Mouse (Mus musculus) hindbrain, postnatal 0 days (tissue): ENCODE results near the gene Frem2. TPM values are rescaled to one million over a fixed set of nuclear protein-coding genes. Genes with fewer than 3 reads are reported as not detected.

Source experiments
- ATAC-seq: fragments of 200-750 bp; cut with Nextera tagmentation; 2 replicates; pipeline ENCODE4 v1.8.0; 2017; ENCODE audit warnings: mild to moderate bottlenecking, moderate TSS enrichment, moderate library complexity
- DNase-seq: peaks from one replicate; pipeline ENCODE4 v3.0.0-alpha.2; 2015; ENCODE audit warnings: low spot score
- H3K27ac ChIP-seq: fragments of 300-500 bp; sonication (generic); 2 replicates; pipeline ENCODE4 v1.5.1; 2014; ENCODE audit warnings: mild to moderate bottlenecking
- H3K27me3 ChIP-seq: fragments of 300-500 bp; sonication (generic); 2 replicates; pipeline ENCODE4 v1.6.1; 2014; ENCODE audit warnings: low read length, mixed read lengths; ENCODE audit not compliant: insufficient read depth
- H3K36me3 ChIP-seq: fragments of 300-500 bp; sonication (generic); 2 replicates; pipeline ENCODE4 v1.6.1; 2014; ENCODE audit warnings: low read length, mixed read lengths; ENCODE audit not compliant: insufficient read depth
- H3K4me1 ChIP-seq: fragments of 300-500 bp; sonication (generic); 2 replicates; pipeline ENCODE4 v1.6.1; 2014; ENCODE audit warnings: antibody characterized with exemption, low read length, mixed read lengths; ENCODE audit not compliant: insufficient read depth
- H3K4me2 ChIP-seq: fragments of 300-500 bp; sonication (generic); 2 replicates; pipeline ENCODE4 v1.6.1; 2014; ENCODE audit warnings: low read depth, mild to moderate bottlenecking, low read length, moderate library complexity, mixed read lengths
- H3K4me3 ChIP-seq: fragments of 300-500 bp; sonication (generic); 2 replicates; pipeline ENCODE4 v1.5.1; 2014; ENCODE audit warnings: low read length
- H3K9ac ChIP-seq: fragments of 300-500 bp; sonication (generic); replicated peaks from 2 replicates; pipeline ENCODE4 v1.6.1; 2014; ENCODE audit warnings: mild to moderate bottlenecking, low read length, moderate library complexity, mixed read lengths
- H3K9me3 ChIP-seq: fragments of 300-500 bp; sonication (generic); 2 replicates; pipeline ENCODE4 v1.6.1; 2016; ENCODE audit warnings: low read length, mixed read lengths
- CTCF ChIP-seq: IDR thresholded peaks from 2 replicates; pipeline ENCODE4 v1.5.1; 2016; ENCODE audit warnings: antibody characterized with exemption, control low read depth, low read depth
- WGBS: fragments of 180-500 bp; shearing (Covaris S2); extraction: QIAGEN DNeasy Blood & Tissue Kit; methylation state at CpG from one replicate; pipeline ENCODE4 v1.1.7; 2014; 5-methylcytosine and 5-hydroxymethylcytosine counted together
- polyA plus RNA-seq: library from polyadenylated mRNA; unstranded; fragments of >200 nt; fragmentation: Nextera tagmentation; extraction: Ambion mirVana; gene quantifications from 2 replicates; pipeline ENCODE4 v1.2.1, GENCODE M21; 2015
- total RNA-seq: library from RNA; depleted of rRNA; stranded (reverse); fragments of >200 nt; gene quantifications from 2 replicates; pipeline ENCODE4 v1.2.3, GENCODE M21; 2014

Gene Frem2
- total and polyA plus RNA-seq, 2 experiments from 2014 or later, result 1.7 to 17.6 TPM

DNA sequence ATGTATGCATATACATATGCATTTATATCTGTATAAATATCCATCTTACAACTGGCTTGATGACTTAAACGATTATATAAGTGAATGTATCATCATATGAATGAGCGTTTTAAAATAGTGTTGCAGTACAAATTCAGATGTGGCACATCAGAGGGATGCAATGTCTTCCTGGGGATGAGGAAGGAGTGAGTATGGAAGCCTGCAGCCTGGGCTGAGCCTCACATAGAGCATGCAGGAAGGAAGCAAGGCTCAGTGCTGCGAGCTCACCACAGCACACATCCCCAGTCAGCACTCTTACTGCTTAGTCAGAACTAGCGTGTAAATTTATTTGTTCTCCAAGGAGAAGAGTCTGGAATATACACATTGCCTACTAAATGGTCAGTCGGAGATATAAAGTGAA, 27.2 kb downstream of the Frem2 start:
- H3K27ac ChIP-seq, result no peak overlapping the region
- TF ChIP-seq CTCF, result no peak
- ATAC-seq (no peak), DNase-seq (no peak)
- H3K4me2 ChIP-seq, result no peak overlapping the region
- no peaks in the 10 kb centered on the region for H3K27me3 ChIP-seq
- no peak overlapping the region for H3K4me3 ChIP-seq
- H3K36me3 ChIP-seq, result no peaks in the 10 kb centered on the region
- no peaks in the 10 kb centered on the region for H3K4me1 ChIP-seq
- H3K9ac ChIP-seq, result no peak overlapping the region
- WGBS, result 80% methylated on average over 5 of the region's 5 CpGs
- H3K9me3 ChIP-seq, result no peaks in the 10 kb centered on the region

DNA sequence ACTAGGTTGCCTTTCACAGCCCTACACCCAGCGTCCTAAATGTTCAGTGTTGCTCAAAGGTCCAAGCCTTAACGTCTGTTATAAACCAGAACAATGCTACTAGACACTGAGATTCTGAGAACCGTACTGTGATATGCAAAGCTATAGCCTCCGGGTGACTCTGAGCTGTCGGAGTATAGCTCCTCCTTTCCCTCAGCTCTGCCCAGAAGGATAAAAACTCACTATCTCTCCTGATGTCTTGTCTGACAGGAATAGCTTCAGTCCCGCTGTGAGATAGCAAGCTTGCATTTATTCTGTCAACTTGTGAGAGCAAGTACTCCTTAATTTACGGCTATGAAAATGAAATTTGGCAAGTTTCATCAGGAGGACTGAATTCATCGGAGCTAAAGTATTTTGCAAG, 33.9 kb downstream of the Frem2 start:
- H3K27ac ChIP-seq, result no peak overlapping the region
- no peak for ATAC-seq
- no peak overlapping the region for H3K9ac ChIP-seq
- no peaks in the 10 kb centered on the region for H3K9me3 ChIP-seq
- no peak overlapping the region for H3K4me2 ChIP-seq
- no peaks in the 10 kb centered on the region for H3K4me1 ChIP-seq
- 81% methylated on average over 8 of the region's 8 CpGs for WGBS
- H3K27me3 ChIP-seq, result no peaks in the 10 kb centered on the region
- H3K36me3 ChIP-seq, result no peaks in the 10 kb centered on the region
- no peak for DNase-seq
- TF ChIP-seq CTCF, result no peak
- H3K4me3 ChIP-seq, result no peak overlapping the region

DNA sequence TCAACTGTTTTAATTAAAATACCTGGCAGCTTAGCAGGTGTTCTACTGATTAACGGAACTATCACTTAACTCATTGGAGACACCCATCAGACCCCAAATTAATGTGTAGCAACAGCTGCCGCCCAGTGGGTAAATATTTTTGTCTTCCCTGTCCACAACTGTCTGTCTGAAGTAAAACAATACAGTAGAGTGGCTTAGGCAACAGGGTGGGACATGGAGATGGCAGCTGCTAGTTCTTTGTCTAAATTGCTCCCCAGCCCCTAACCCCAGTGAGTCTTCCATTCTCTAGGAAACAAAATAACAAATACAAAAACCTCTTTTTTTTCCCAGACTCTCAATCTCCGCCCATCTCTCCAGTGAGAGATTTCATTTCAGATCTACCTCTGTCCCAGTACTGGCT, 36.2 kb downstream of the Frem2 start:
- Histone ChIP-seq H3K4me3 (no peak overlapping the region), H3K36me3 (no peaks in the 10 kb centered on the region), H3K4me1 (no peaks in the 10 kb centered on the region), H3K9me3 (no peaks in the 10 kb centered on the region), H3K27me3 (no peaks in the 10 kb centered on the region), H3K27ac (no peak overlapping the region), H3K4me2 (no peak overlapping the region), H3K9ac (no peak overlapping the region)
- DNase-seq (no peak), ATAC-seq (no peak)
- WGBS, result 59% methylated on average over 3 of the region's 3 CpGs
- TF ChIP-seq CTCF, result no peak

GRCm38 (mm10) chr3:53620355-53620754, 36.8 kb downstream of the Frem2 start:
- DNase-seq, result no peak
- no peak overlapping the region for H3K4me3 ChIP-seq
- no peak overlapping the region for H3K27ac ChIP-seq
- no peak overlapping the region for H3K4me2 ChIP-seq
- no peaks in the 10 kb centered on the region for H3K36me3 ChIP-seq
- no peak for TF ChIP-seq CTCF
- 77% methylated on average over 8 of the region's 8 CpGs for WGBS
- no peaks in the 10 kb centered on the region for H3K27me3 ChIP-seq
- ATAC-seq, result no peak
- H3K4me1 ChIP-seq, result no peaks in the 10 kb centered on the region
- H3K9me3 ChIP-seq, result no peaks in the 10 kb centered on the region
- no peak overlapping the region for H3K9ac ChIP-seq

DNA sequence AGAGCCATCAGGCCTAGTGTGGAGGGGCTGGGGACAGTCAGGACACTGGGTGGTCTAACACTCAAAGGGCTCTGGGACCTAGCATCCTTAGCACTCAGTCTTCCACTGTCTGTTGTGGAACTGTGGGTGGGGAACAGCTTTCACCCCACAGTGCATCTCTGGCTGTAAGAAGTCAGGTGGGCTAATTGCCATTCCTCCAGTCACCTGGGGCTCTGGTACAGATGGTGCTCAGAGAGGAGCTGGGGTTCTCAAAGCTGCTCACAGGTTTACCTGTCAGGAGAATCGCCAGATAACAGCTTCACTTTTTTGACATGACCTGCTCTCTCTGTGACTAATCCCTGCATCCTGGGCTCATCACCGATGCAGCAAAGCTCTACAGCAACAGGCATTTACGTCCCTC, 46.0 kb downstream of the Frem2 start:
- no peak overlapping the region for H3K27ac ChIP-seq
- no peaks in the 10 kb centered on the region for H3K9me3 ChIP-seq
- 62% methylated on average over 3 of the region's 3 CpGs for WGBS
- DNase-seq, result no peak
- H3K27me3 ChIP-seq, result no peaks in the 10 kb centered on the region
- TF ChIP-seq CTCF, result no peak
- no peak overlapping the region for H3K4me3 ChIP-seq
- no peak overlapping the region for H3K9ac ChIP-seq
- no peaks in the 10 kb centered on the region for H3K4me1 ChIP-seq
- H3K36me3 ChIP-seq, result no peaks in the 10 kb centered on the region
- no peak overlapping the region for H3K4me2 ChIP-seq
- ATAC-seq, result no peak

GRCm38 (mm10) chr3:53609851-53610250, 47.3 kb downstream of the Frem2 start:
- H3K4me2 ChIP-seq, result no peak overlapping the region
- WGBS, result 33% methylated on average over 4 of the region's 4 CpGs
- ATAC-seq (no peak), DNase-seq (no peak)
- H3K27me3 ChIP-seq, result no peaks in the 10 kb centered on the region
- H3K4me1 ChIP-seq, result no peaks in the 10 kb centered on the region
- H3K4me3 ChIP-seq, result no peak overlapping the region
- no peak overlapping the region for H3K9ac ChIP-seq
- no peak overlapping the region for H3K27ac ChIP-seq
- no peaks in the 10 kb centered on the region for H3K36me3 ChIP-seq
- no peak for TF ChIP-seq CTCF
- no peaks in the 10 kb centered on the region for H3K9me3 ChIP-seq

GRCm38 (mm10) chr3:53600140-53600539, 57.0 kb downstream of the Frem2 start:
- no peaks in the 10 kb centered on the region for H3K27me3 ChIP-seq
- no peak overlapping the region for H3K9ac ChIP-seq
- no peaks in the 10 kb centered on the region for H3K4me1 ChIP-seq
- H3K36me3 ChIP-seq, result no peaks in the 10 kb centered on the region
- ATAC-seq, result no peak
- no peak for DNase-seq
- H3K4me3 ChIP-seq, result no peak overlapping the region
- H3K27ac ChIP-seq, result no peak overlapping the region
- no peaks in the 10 kb centered on the region for H3K9me3 ChIP-seq
- WGBS, result 59% methylated on average over 4 of the region's 4 CpGs
- no peak for TF ChIP-seq CTCF
- H3K4me2 ChIP-seq, result no peak overlapping the region
